Mouse (Mus musculus): Measurements from ENCODE around the gene Cstad. TPM values are rescaled to one million over a fixed set of nuclear protein-coding genes. Genes with fewer than 3 reads are reported as not detected.
A peak's percentile ranks its signal among the peaks of the same experiment; 100 is the strongest.

Cstad gene
- polyA plus RNA-seq, 1 experiment = 0.57 TPM

GRCm38 (mm10) chr2:30614151-30614923, 19.5 kb downstream of the Cstad start:
- TF ChIP-seq POLR2A (IDR thresholded peaks at IDR 0.05; ENCODE audit: borderline replicate concordance, extremely low read depth, insufficient read depth, insufficient read length, poor library complexity, severe bottlenecking) (no peak), CTCF (IDR thresholded peaks at IDR 0.05; ENCODE audit: borderline replicate concordance, extremely low read depth, insufficient read depth, insufficient read length) (no peak)

DNA sequence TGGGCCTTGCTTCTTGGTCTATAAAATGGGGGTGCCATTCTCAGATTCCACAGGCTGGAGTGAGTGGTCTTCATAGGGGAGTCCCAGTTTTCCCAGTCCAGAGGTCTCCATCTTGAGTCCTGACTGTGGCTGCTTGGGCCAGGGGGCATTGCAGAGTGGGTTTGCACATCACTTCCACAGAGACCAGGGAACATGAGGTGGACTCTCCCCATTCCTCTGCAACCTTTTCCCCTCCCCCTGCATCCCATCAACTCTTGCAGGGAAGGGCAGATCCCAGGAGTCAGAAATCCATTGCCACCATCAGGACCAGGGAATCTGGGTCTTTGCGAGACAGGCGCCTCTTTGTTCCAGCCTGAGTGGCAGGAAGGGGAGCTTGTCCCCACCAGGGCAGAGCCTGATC, 21.0 kb downstream of the Cstad start:
- TF ChIP-seq CTCF (IDR thresholded peaks at IDR 0.05; ENCODE audit: borderline replicate concordance, extremely low read depth, insufficient read depth, insufficient read length) (no peak), POLR2A (IDR thresholded peaks at IDR 0.05; ENCODE audit: borderline replicate concordance, extremely low read depth, insufficient read depth, insufficient read length, poor library complexity, severe bottlenecking) (no peak)
- no peak for DNase-seq (ENCODE audit: low read depth)

More at GRCm38 (mm10) chr2:30614151-30614923, 19.5 kb downstream of the Cstad start:
- peak; percentile 22 for DNase-seq (ENCODE audit: low read depth)

DNA sequence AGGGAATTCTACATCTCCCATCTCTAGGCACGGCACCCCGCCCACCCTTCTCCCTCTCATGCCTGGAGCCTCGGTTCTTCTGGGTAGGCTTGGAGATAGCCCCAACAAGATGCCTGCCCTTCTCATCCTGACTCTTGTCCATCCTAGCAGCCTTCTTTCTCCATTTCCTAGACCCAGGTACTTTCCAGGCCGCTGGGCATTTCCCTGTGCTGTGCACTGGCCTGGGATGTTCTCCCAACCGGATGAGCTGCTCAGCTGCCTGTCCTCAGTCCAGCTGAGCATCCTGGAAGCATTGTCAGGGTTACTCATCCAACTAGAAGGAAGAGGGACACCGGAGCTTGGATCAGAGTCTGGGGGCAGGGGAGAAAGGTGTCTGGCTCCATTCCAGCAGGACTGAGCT, 21.6 kb downstream of the Cstad start:
- TF ChIP-seq CTCF (IDR thresholded peaks at IDR 0.05; ENCODE audit: borderline replicate concordance, extremely low read depth, insufficient read depth, insufficient read length) (no peak), POLR2A (IDR thresholded peaks at IDR 0.05; ENCODE audit: borderline replicate concordance, extremely low read depth, insufficient read depth, insufficient read length, poor library complexity, severe bottlenecking) (no peak)

GRCm38 (mm10) chr2:30618487-30619248, 23.8 kb downstream of the Cstad start:
- DNase-seq (ENCODE audit: low read depth) = no peak
- no peak for TF ChIP-seq POLR2A (IDR thresholded peaks at IDR 0.05; ENCODE audit: borderline replicate concordance, extremely low read depth, insufficient read depth, insufficient read length, poor library complexity, severe bottlenecking)
- no peak for TF ChIP-seq CTCF (IDR thresholded peaks at IDR 0.05; ENCODE audit: borderline replicate concordance, extremely low read depth, insufficient read depth, insufficient read length)

More for the DNA sequence above, 21.6 kb downstream of the Cstad start:
- no peak for DNase-seq (ENCODE audit: low read depth)

- no peak for DNase-seq (ENCODE audit: low read depth)
- no peak for TF ChIP-seq POLR2A (IDR thresholded peaks at IDR 0.05; ENCODE audit: borderline replicate concordance, extremely low read depth, insufficient read depth, insufficient read length, poor library complexity, severe bottlenecking)
- no peak for TF ChIP-seq CTCF (IDR thresholded peaks at IDR 0.05; ENCODE audit: borderline replicate concordance, extremely low read depth, insufficient read depth, insufficient read length)
Measured at GRCm38 (mm10) chr2:30623873-30624272, 29.0 kb downstream of the Cstad start.

- TF ChIP-seq CTCF (IDR thresholded peaks at IDR 0.05; ENCODE audit: borderline replicate concordance, extremely low read depth, insufficient read depth, insufficient read length) (no peak), POLR2A (IDR thresholded peaks at IDR 0.05; ENCODE audit: borderline replicate concordance, extremely low read depth, insufficient read depth, insufficient read length, poor library complexity, severe bottlenecking) (no peak)
- no peak for DNase-seq (ENCODE audit: low read depth)
Measured at GRCm38 (mm10) chr2:30625296-30625826, 30.5 kb downstream of the Cstad start.

DNA sequence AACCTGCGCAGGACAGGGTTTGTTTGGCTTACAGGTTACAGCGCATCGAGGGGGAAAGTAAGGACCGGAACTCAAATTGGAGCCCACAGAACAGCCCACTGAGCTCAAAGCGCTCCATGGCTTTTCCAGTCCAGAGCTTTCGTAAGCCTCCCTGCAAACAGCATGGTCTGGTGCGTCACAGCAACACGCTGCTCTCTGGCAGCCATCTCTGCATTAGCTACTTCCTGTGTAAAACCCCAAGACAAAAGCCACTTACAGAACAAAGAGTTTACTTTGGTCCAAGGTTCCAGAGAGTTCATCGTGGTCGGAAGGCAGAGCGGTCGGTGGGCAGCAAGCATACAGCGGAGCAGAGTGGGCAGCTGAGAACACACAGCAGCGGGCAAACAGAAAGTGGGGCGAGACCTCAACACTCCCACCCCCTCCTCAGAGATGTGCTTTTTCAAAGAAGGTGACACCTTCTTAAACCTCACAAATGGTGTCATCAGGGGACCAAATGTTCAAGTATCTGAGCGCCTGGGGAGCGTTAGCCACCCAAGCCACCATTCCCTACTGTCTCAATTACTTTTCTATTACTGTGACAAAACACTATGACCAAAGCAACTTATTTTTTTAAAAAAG, 31.3 kb downstream of the Cstad start:
- DNase-seq (ENCODE audit: low read depth) = peak; percentile 52
- TF ChIP-seq POLR2A (IDR thresholded peaks at IDR 0.05; ENCODE audit: borderline replicate concordance, extremely low read depth, insufficient read depth, insufficient read length, poor library complexity, severe bottlenecking) (no peak), CTCF (IDR thresholded peaks at IDR 0.05; ENCODE audit: borderline replicate concordance, extremely low read depth, insufficient read depth, insufficient read length) (no peak)

GRCm38 (mm10) chr2:30627338-30627737, 32.5 kb downstream of the Cstad start:
- TF ChIP-seq POLR2A (IDR thresholded peaks at IDR 0.05; ENCODE audit: borderline replicate concordance, extremely low read depth, insufficient read depth, insufficient read length, poor library complexity, severe bottlenecking) (no peak), CTCF (IDR thresholded peaks at IDR 0.05; ENCODE audit: borderline replicate concordance, extremely low read depth, insufficient read depth, insufficient read length) (no peak)
- DNase-seq (ENCODE audit: low read depth) = no peak

DNA sequence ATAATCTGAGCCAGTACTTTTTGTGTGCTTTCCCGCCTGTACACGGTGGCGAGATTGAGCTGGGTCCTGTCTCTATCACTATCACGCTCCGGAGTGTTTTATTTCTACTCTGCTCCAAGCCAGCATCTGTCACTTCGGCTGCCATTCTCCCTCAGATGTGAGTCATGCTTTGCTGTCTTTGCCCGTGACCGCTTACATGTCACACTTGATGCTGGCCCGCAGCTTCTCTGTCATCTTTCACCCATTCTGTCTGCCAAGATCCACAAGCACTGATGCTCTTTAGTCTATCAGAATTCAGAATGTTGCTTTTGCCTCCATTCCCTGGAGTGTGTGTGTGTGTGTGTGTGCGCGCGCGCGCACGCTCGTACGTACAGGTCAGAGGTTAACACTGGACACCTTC, 33.5 kb downstream of the Cstad start:
- TF ChIP-seq POLR2A (IDR thresholded peaks at IDR 0.05; ENCODE audit: borderline replicate concordance, extremely low read depth, insufficient read depth, insufficient read length, poor library complexity, severe bottlenecking) = no peak
- TF ChIP-seq CTCF (IDR thresholded peaks at IDR 0.05; ENCODE audit: borderline replicate concordance, extremely low read depth, insufficient read depth, insufficient read length) = no peak
- no peak for DNase-seq (ENCODE audit: low read depth)

DNA sequence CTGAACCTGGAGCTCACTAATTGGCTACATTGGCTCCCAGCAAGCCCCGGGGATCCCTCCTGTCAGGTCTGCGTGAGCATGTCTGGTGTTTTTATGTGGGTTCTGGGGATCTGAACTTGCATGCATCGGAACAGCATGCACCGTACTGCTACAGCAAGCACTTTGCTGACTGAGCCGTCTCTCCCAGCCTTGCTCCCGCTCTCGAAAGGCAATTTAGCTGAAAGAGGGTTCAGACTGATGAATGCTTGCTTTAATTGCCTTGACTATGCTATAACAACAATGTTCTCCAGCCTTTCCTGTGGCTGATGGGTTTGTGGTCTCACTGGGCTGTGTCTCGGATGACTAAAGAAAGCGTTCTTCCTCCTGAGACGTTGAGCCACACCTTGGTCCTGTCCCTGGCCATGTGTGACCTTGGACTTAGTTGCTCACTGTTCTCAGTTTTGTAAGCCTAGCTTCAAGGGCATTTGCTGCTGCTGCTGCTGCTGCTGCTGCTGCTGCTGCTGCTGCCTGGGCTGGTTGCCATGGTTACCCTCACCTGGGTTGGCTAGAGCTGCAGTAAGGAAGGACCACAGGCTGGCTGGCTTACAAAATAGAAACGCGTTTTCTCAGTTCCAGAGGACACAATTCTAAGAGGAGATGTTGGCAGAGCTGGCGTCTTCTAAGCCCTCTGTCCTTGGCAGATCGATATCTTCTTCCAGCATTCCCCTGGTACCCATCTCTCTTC, 34.4 kb downstream of the Cstad start:
- DNase-seq (ENCODE audit: low read depth) = peak; percentile 94
- TF ChIP-seq CTCF (IDR thresholded peaks at IDR 0.05; ENCODE audit: borderline replicate concordance, extremely low read depth, insufficient read depth, insufficient read length) = no peak
- TF ChIP-seq POLR2A (IDR thresholded peaks at IDR 0.05; ENCODE audit: borderline replicate concordance, extremely low read depth, insufficient read depth, insufficient read length, poor library complexity, severe bottlenecking) = no peak
